Mouse (Mus musculus): Measurements from ENCODE around the gene Disp1. TPM values are rescaled to one million over a fixed set of nuclear protein-coding genes. Genes with fewer than 3 reads are reported as not detected.

Disp1 gene
- total and polyA plus RNA-seq, 3 experiments = 3.4 to 11.3 (median 5.9) TPM

DNA sequence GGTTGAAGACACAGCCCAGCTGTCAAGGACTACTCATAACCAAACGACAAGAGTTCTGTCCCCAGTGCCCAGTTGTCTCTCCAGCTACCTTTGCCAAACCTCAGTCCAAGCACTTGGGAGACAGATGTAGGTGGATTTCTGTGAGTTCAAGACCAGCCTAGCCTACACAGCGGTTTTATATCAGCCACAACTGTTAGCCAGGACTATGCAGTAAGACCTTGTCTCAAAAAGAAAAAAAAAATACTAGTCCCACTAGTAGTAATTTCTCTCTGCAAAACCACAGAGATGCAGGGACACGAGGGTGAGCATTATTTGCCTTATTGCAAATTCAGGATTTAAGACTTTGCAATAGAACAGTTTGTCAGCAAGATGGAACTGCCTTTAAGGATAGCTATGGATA lies 120.0 kb downstream of the Disp1 start:
- Histone ChIP-seq H3K4me2 (ENCODE audit: insufficient read depth, low read depth, poor library complexity, severe bottlenecking) (no peak overlapping the region), H3K9me3 (replicated peaks; ENCODE audit: low read length) (no peaks in the 10 kb centered on the region), H3K27me3 (replicated peaks) (no peaks in the 10 kb centered on the region), H3K79me2 (replicated peaks; ENCODE audit: control insufficient read depth, extremely low read depth, insufficient read depth, poor library complexity, severe bottlenecking) (no peaks in the 10 kb centered on the region), H3K4me1 (ENCODE audit: control insufficient read depth in 1 of 2, insufficient read depth in 2 of 2) (peaks cover 0 to 13% of the 10 kb centered on the region in 2 experiments; a peak in 2 of 4 replicates), H3K4me3 (replicated peaks in 1 of 3; ENCODE audit: low read depth in 2 of 3, low read length in 2 of 3, poor library complexity in 1 of 3) (no peak overlapping the region), H3K36me3 (replicated peaks in 1 of 2; ENCODE audit: control insufficient read depth in 1 of 2, insufficient read depth in 1 of 2, low read length in 1 of 2) (peaks cover 3 to 33% of the 10 kb centered on the region in 2 experiments), H3K27ac (ENCODE audit: insufficient read depth, low read depth) (no peak overlapping the region), H3K9ac (ENCODE audit: insufficient read depth, low read depth) (no peak overlapping the region)
- DNase-seq (ENCODE audit: extremely low read depth) = no peak
- dilution Hi-C loops (cut with MboI; ENCODE audit: extremely low pct_ligation_motif_present, extremely low pct_unique_long_range_greater_than_20kb, low sequenced_read_pairs) = no loop called here
- in situ Hi-C loops (cut with MboI; ENCODE audit: low pct_ligation_motif_present, low pct_unique_long_range_greater_than_20kb, low sequenced_read_pairs) = no loop called here
- TF ChIP-seq CHD2 (IDR thresholded peaks at IDR 0.05; ENCODE audit: low read length) (no peak), MEF2A (IDR thresholded peaks at IDR 0.05; ENCODE audit: borderline replicate concordance, low read depth, low read length) (no peak), NELFE (IDR thresholded peaks at IDR 0.05; ENCODE audit: low read depth, low read length) (no peak), ZKSCAN1 (IDR thresholded peaks at IDR 0.05; ENCODE audit: borderline replicate concordance, low read depth, low read length) (no peak), BHLHE40 (IDR thresholded peaks at IDR 0.05; ENCODE audit: low read depth, low read length) (no peak), TBP (conservative IDR thresholded peaks at IDR 0.05; ENCODE audit: low read depth, low read length) (no peak)

DNA sequence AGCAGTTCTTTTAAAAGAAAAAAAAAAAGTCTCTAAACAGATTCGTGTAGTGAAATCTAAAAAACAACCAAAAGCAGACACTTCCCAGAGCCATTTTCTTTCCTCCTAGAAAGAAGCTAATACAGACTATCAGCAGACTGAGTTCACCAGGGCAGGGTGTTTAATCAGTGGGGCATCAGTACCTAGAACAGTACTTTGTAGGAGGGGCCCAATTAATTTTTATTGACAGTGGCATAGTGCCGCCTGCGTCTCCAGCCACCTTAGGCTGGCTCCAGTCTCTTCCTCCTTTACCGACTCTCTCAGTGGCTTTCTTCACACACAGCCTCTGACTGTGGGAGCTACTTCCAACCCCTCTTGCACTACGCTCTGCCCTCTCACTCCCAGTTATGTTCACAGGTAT lies 121.1 kb downstream of the Disp1 start:
- Histone ChIP-seq H3K36me3 (replicated peaks in 1 of 2; ENCODE audit: control insufficient read depth in 1 of 2, insufficient read depth in 1 of 2, low read length in 1 of 2) (peaks cover 11 to 42% of the 10 kb centered on the region in 2 experiments), H3K27me3 (replicated peaks) (no peaks in the 10 kb centered on the region), H3K9me3 (replicated peaks; ENCODE audit: low read length) (no peaks in the 10 kb centered on the region), H3K4me1 (ENCODE audit: control insufficient read depth in 1 of 2, insufficient read depth in 2 of 2) (peaks cover 0 to 13% of the 10 kb centered on the region in 2 experiments; a peak in 2 of 4 replicates), H3K4me2 (ENCODE audit: insufficient read depth, low read depth, poor library complexity, severe bottlenecking) (no peak overlapping the region), H3K79me2 (replicated peaks; ENCODE audit: control insufficient read depth, extremely low read depth, insufficient read depth, poor library complexity, severe bottlenecking) (no peaks in the 10 kb centered on the region), H3K27ac (ENCODE audit: insufficient read depth, low read depth) (no peak overlapping the region), H3K9ac (ENCODE audit: insufficient read depth, low read depth) (no peak overlapping the region), H3K4me3 (replicated peaks in 1 of 3; ENCODE audit: low read depth in 2 of 3, low read length in 2 of 3, poor library complexity in 1 of 3) (no peak overlapping the region)
- no peak for TF ChIP-seq USF2 (conservative IDR thresholded peaks at IDR 0.05; ENCODE audit: low read depth, low read length)
- no peak for TF ChIP-seq MAZ (IDR thresholded peaks at IDR 0.05; ENCODE audit: low read depth, low read length)
- TF ChIP-seq NRF1 (IDR thresholded peaks at IDR 0.05; ENCODE audit: low read depth, low read length) = no peak
- TF ChIP-seq JUN (IDR thresholded peaks at IDR 0.05; ENCODE audit: insufficient read depth, low read depth, low read length) = no peak
- no peak for TF ChIP-seq ETS1 (conservative IDR thresholded peaks at IDR 0.05; ENCODE audit: low read depth, low read length)
- no peak for TF ChIP-seq POLR2AphosphoS2 (IDR thresholded peaks at IDR 0.05; ENCODE audit: low read depth, low read length)
- no peak for TF ChIP-seq ELF1 (IDR thresholded peaks at IDR 0.05; ENCODE audit: low read depth, low read length)
- no peak for DNase-seq (ENCODE audit: extremely low read depth)
- in situ Hi-C loops (cut with MboI; ENCODE audit: low pct_ligation_motif_present, low pct_unique_long_range_greater_than_20kb, low sequenced_read_pairs) (no loop called here), dilution Hi-C loops (cut with MboI; ENCODE audit: extremely low pct_ligation_motif_present, extremely low pct_unique_long_range_greater_than_20kb, low sequenced_read_pairs) (no loop called here)

GRCm38 (mm10) chr1:183099686-183100085 lies 121.6 kb downstream of the Disp1 start:
- H3K9ac ChIP-seq (ENCODE audit: insufficient read depth, low read depth) = no peak overlapping the region
- in situ Hi-C loops (cut with MboI; ENCODE audit: low pct_ligation_motif_present, low pct_unique_long_range_greater_than_20kb, low sequenced_read_pairs) (no loop called here), dilution Hi-C loops (cut with MboI; ENCODE audit: extremely low pct_ligation_motif_present, extremely low pct_unique_long_range_greater_than_20kb, low sequenced_read_pairs) (no loop called here)
- no peak for DNase-seq (ENCODE audit: extremely low read depth)
- TF ChIP-seq SIN3A (IDR thresholded peaks at IDR 0.05; ENCODE audit: low read length) = no peak
- TF ChIP-seq NRF1 (IDR thresholded peaks at IDR 0.05; ENCODE audit: low read depth, low read length) = no peak
- TF ChIP-seq CTCF (conservative IDR thresholded peaks at IDR 0.05 in 1 of 2, IDR thresholded peaks at IDR 0.05 in 1 of 2; ENCODE audit: low read depth in 2 of 2, low read length in 2 of 2) = no peak
- no peak for TF ChIP-seq MYC (IDR thresholded peaks at IDR 0.05; ENCODE audit: low read depth, low read length)
- TF ChIP-seq ZKSCAN1 (IDR thresholded peaks at IDR 0.05; ENCODE audit: borderline replicate concordance, low read depth, low read length) = no peak
- TF ChIP-seq E2F4 (IDR thresholded peaks at IDR 0.05; ENCODE audit: insufficient replicate concordance, low read depth, low read length) = no peak
- no peak for TF ChIP-seq PAX5 (IDR thresholded peaks at IDR 0.05; ENCODE audit: low read length)
- no peak for TF ChIP-seq IRF4 (IDR thresholded peaks at IDR 0.05; ENCODE audit: low read depth, low read length)
- TF ChIP-seq MXI1 (IDR thresholded peaks at IDR 0.05; ENCODE audit: low read depth, low read length) = no peak
- no peak for TF ChIP-seq CHD2 (IDR thresholded peaks at IDR 0.05; ENCODE audit: low read length)
- TF ChIP-seq CHD1 (IDR thresholded peaks at IDR 0.05; ENCODE audit: low read depth, low read length) = no peak
- no peak for TF ChIP-seq ZMIZ1 (IDR thresholded peaks at IDR 0.05; ENCODE audit: low read depth, low read length)
- TF ChIP-seq POLR2A (IDR thresholded peaks at IDR 0.05; ENCODE audit: low read depth, low read length) = no peak
- TF ChIP-seq SMC3 (IDR thresholded peaks at IDR 0.05; ENCODE audit: low read depth, low read length) = no peak
- no peak for TF ChIP-seq JUN (IDR thresholded peaks at IDR 0.05; ENCODE audit: insufficient read depth, low read depth, low read length)
- H3K9me3 ChIP-seq (replicated peaks; ENCODE audit: low read length) = no peaks in the 10 kb centered on the region
- H3K79me2 ChIP-seq (replicated peaks; ENCODE audit: control insufficient read depth, extremely low read depth, insufficient read depth, poor library complexity, severe bottlenecking) = no peaks in the 10 kb centered on the region
- peaks cover 0 to 12% of the 10 kb centered on the region in 2 experiments; a peak in 2 of 4 replicates for H3K4me1 ChIP-seq (ENCODE audit: control insufficient read depth in 1 of 2, insufficient read depth in 2 of 2)
- H3K4me2 ChIP-seq (ENCODE audit: insufficient read depth, low read depth, poor library complexity, severe bottlenecking) = no peak overlapping the region
- H3K4me3 ChIP-seq (replicated peaks in 1 of 3; ENCODE audit: low read depth in 2 of 3, low read length in 2 of 3, poor library complexity in 1 of 3) = no peak overlapping the region
- peaks cover 14 to 44% of the 10 kb centered on the region in 2 experiments for H3K36me3 ChIP-seq (replicated peaks in 1 of 2; ENCODE audit: control insufficient read depth in 1 of 2, insufficient read depth in 1 of 2, low read length in 1 of 2)
- no peaks in the 10 kb centered on the region for H3K27me3 ChIP-seq (replicated peaks)
- no peak overlapping the region for H3K27ac ChIP-seq (ENCODE audit: insufficient read depth, low read depth)
